Mouse (Mus musculus) liver, adult 2 months (tissue): ENCODE results near the gene Pcdh15.

Experiments used
- CTCF ChIP-seq: fragments of 200-500 bp; IDR thresholded peaks from 2 replicates; pipeline ENCODE4 v1.5.1; 2011; ENCODE audit warnings: low read depth, low read length, control low read depth
- POLR2A ChIP-seq: fragments of 200-500 bp; IDR thresholded peaks from 2 replicates; pipeline ENCODE4 v1.6.1; 2011; ENCODE audit warnings: low read length, control low read depth; ENCODE audit not compliant: insufficient read depth; ENCODE audit errors: extremely low read depth

DNA sequence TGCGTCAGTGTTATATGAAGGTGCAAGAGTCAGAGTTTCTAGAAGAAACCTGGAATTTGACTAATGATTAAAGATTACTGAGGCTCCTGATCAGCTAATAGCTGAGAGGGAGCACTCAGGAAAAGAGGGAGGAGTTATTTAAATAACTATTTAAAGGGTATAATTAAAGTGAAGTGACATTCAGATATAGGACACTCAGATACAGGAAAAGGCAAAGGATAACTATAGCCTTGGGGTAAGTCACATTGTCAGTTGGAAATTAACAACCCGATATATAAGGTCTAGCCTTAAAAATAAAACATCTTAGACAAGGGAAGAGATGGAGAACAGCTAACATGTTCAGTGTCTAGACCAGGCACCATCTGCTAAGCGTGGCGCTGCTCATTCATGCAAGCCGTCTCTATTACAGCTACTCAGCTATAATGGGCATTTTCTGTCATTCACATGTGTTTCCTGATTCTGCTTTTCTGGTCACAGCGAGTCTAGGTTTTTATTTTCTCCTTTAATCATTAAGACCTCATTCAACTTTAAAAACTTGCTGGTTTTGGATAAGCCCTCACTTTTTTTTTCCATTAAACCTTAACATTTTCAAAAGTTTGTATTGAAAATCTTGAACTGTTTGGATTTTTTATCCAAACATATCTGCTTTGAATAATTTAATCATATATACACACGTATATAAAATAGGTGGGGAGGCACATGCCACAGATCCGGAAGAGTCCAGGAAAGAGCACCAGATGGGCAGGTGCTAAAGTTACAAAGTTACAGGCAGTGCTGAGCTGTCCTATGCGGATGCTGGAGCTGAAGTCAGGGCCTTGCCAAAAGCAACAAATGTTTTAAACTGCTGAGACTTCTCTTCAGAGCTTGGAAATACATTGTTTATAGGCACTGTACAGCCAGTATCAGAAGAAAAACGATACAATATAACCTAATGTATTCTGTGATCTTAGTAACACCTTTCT, 1288.7 kb downstream of the Pcdh15 start:
- TF ChIP-seq CTCF: no peak
- TF ChIP-seq POLR2A: no peak
